Mouse (Mus musculus): Measurements from ENCODE around the gene Fas.

- TF ChIP-seq CTCF (IDR thresholded peaks at IDR 0.05; ENCODE audit: borderline replicate concordance, control insufficient read depth, extremely low read depth, insufficient read depth, low read length, poor library complexity), result no peak
- no peak for TF ChIP-seq POLR2A (IDR thresholded peaks at IDR 0.05; ENCODE audit: control insufficient read depth, extremely low read depth, insufficient read depth, low read length, poor library complexity)
These were observed 16.3 kb downstream of the Fas start for GRCm38 (mm10) chr19:34306794-34307193.
